Mouse (Mus musculus): Measurements from ENCODE around the gene Foxp1.

DNA sequence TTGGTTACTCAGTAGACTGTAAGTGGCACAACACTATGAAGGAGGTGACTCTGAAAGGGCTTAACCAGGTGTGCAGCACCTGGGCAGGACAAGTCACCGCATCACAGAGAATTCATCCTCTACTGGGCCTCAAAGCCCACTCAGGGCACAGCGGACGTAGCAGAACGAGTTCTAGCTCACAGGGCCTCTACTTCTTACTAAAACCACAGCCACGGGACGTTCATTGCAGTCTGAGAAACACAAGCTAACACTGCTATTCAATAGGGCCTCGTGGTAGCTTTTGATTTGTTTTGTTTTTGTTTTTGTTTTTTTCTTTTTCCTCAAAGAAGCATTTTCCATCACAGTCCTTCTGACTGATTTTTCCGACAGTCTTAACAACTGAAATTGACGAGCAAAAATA, 89.5 kb downstream of the Foxp1 start:
- TF ChIP-seq EP300 (IDR thresholded peaks at IDR 0.05; ENCODE audit: low read depth) (no peak), CTCF (IDR thresholded peaks at IDR 0.05; ENCODE audit: low read depth) (no peak)
